Mouse (Mus musculus) stomach, embryonic 15.5 days (tissue): Measurements from ENCODE around the gene Gpx3. TPM values are rescaled to one million over a fixed set of nuclear protein-coding genes. Genes with fewer than 3 reads are reported as not detected.

Source experiments
- ATAC-seq: fragments of 200-750 bp; cut with Nextera tagmentation; 2 replicates; pipeline ENCODE4 v1.8.0; 2017; ENCODE audit warnings: low read depth, moderate number of reproducible peaks, moderate TSS enrichment; ENCODE audit not compliant: insufficient read depth, low FRiP score
- H3K27ac ChIP-seq: fragments of 300-500 bp; sonication (generic); 2 replicates; pipeline ENCODE4 v1.5.1; 2015; ENCODE audit warnings: mild to moderate bottlenecking, inconsistent platforms
- H3K27me3 ChIP-seq: fragments of 300-500 bp; sonication (generic); replicated peaks from 2 replicates; pipeline ENCODE4 v1.6.1; 2015; ENCODE audit warnings: inconsistent platforms
- H3K36me3 ChIP-seq: fragments of 300-500 bp; sonication (generic); 2 replicates; pipeline ENCODE4 v1.6.1; 2015; ENCODE audit warnings: inconsistent platforms
- H3K4me1 ChIP-seq: fragments of 300-500 bp; sonication (generic); 2 replicates; pipeline ENCODE4 v1.6.1; 2015; ENCODE audit warnings: inconsistent platforms
- H3K4me2 ChIP-seq: fragments of 300-500 bp; sonication (generic); 2 replicates; pipeline ENCODE4 v1.6.1; 2015; ENCODE audit warnings: mild to moderate bottlenecking, inconsistent platforms
- H3K4me3 ChIP-seq: fragments of 300-500 bp; sonication (generic); replicated peaks from 2 replicates; pipeline ENCODE4 v1.5.1; 2015; ENCODE audit warnings: inconsistent platforms
- H3K9ac ChIP-seq: fragments of 300-500 bp; sonication (generic); 2 replicates; pipeline ENCODE4 v1.6.1; 2015; ENCODE audit warnings: inconsistent platforms
- H3K9me3 ChIP-seq: fragments of 300-500 bp; sonication (generic); 2 replicates; pipeline ENCODE4 v1.6.1; 2016; ENCODE audit warnings: inconsistent platforms
- WGBS: fragments of 180-500 bp; shearing (Covaris S2); methylation state at CpG from one replicate; pipeline ENCODE4 v1.1.7; 2015; 5-methylcytosine and 5-hydroxymethylcytosine counted together
- polyA plus RNA-seq: library from polyadenylated mRNA; unstranded; fragments of >200 nt; fragmentation: Nextera tagmentation; extraction: Ambion mirVana; gene quantifications from 2 replicates; pipeline ENCODE4 v1.2.1, GENCODE M21; 2015

The Gpx3 gene
- polyA plus RNA-seq, 1 experiment from 2014 or later: 164 TPM

- Histone ChIP-seq H3K4me1 (peaks cover 14% of the 10 kb centered on the region), H3K36me3 (peaks cover 26% of the 10 kb centered on the region), H3K9ac (peak overlapping the region; percentile 93), H3K9me3 (no peaks in the 10 kb centered on the region), H3K27me3 (no peaks in the 10 kb centered on the region), H3K4me3 (peak overlapping the region; percentile 85), H3K27ac (peak overlapping the region; percentile 92), H3K4me2 (peak overlapping the region; percentile 52)
- peak; percentile 49 for ATAC-seq
- WGBS: under 1% methylated on average over 5 of the region's 5 CpGs
Observed at GRCm38 (mm10) chr11:54867049-54867385, 35.2 kb upstream of the Gpx3 start.

- ATAC-seq: no peak
- H3K4me2 ChIP-seq: peak overlapping the region; percentile 52
- H3K4me1 ChIP-seq: peaks cover 14% of the 10 kb centered on the region
- H3K9me3 ChIP-seq: no peaks in the 10 kb centered on the region
- H3K27me3 ChIP-seq: no peaks in the 10 kb centered on the region
- H3K9ac ChIP-seq: no peak overlapping the region
- 80% methylated on average over 3 of the region's 3 CpGs for WGBS
- peak overlapping the region; percentile 85; the same call in 1 of the 2 replicates for H3K4me3 ChIP-seq
- peaks cover 28% of the 10 kb centered on the region for H3K36me3 ChIP-seq
- no peak overlapping the region for H3K27ac ChIP-seq
Observed at GRCm38 (mm10) chr11:54867903-54868434, 34.3 kb upstream of the Gpx3 start.

- no peak for ATAC-seq
- Histone ChIP-seq H3K9ac (no peak overlapping the region), H3K36me3 (peaks cover 28% of the 10 kb centered on the region), H3K4me1 (peaks cover 14% of the 10 kb centered on the region), H3K27me3 (no peaks in the 10 kb centered on the region), H3K27ac (no peak overlapping the region), H3K4me3 (no peak overlapping the region), H3K9me3 (no peaks in the 10 kb centered on the region), H3K4me2 (peak overlapping the region; percentile 52; the same call in 1 of the 2 replicates)
- WGBS: 52% methylated on average over 2 of the region's 2 CpGs
Observed at GRCm38 (mm10) chr11:54868445-54868844, 33.8 kb upstream of the Gpx3 start.

GRCm38 (mm10) chr11:54869318-54869717 is 32.9 kb upstream of the Gpx3 start:
- peaks cover 14% of the 10 kb centered on the region for H3K4me1 ChIP-seq
- H3K27ac ChIP-seq: no peak overlapping the region
- no peak overlapping the region for H3K4me2 ChIP-seq
- H3K4me3 ChIP-seq: no peak overlapping the region
- no peaks in the 10 kb centered on the region for H3K9me3 ChIP-seq
- 82% methylated on average over 3 of the region's 3 CpGs for WGBS
- H3K9ac ChIP-seq: no peak overlapping the region
- peaks cover 34% of the 10 kb centered on the region for H3K36me3 ChIP-seq
- ATAC-seq: no peak
- H3K27me3 ChIP-seq: no peaks in the 10 kb centered on the region

- Histone ChIP-seq H3K4me1 (peaks cover 14% of the 10 kb centered on the region), H3K4me3 (no peak overlapping the region), H3K4me2 (no peak overlapping the region), H3K36me3 (peaks cover 34% of the 10 kb centered on the region), H3K27ac (no peak overlapping the region), H3K9me3 (no peaks in the 10 kb centered on the region), H3K9ac (no peak overlapping the region), H3K27me3 (no peaks in the 10 kb centered on the region)
- no peak for ATAC-seq
- WGBS: 80% methylated on average over 7 of the region's 7 CpGs
Observed at GRCm38 (mm10) chr11:54871831-54872537, 30.3 kb upstream of the Gpx3 start.

- H3K9ac ChIP-seq: no peak overlapping the region
- ATAC-seq: no peak
- WGBS: 83% methylated on average over 5 of the region's 5 CpGs
- no peak overlapping the region for H3K4me3 ChIP-seq
- H3K27ac ChIP-seq: no peak overlapping the region
- 0 out of 2 replicates have a peak, but pooled peaks cover 2% of the 10 kb centered on the region for H3K4me1 ChIP-seq
- H3K36me3 ChIP-seq: peaks cover 18% of the 10 kb centered on the region; the same call in 1 of the 2 replicates
- no peaks in the 10 kb centered on the region for H3K27me3 ChIP-seq
- H3K9me3 ChIP-seq: no peaks in the 10 kb centered on the region
- H3K4me2 ChIP-seq: no peak overlapping the region
Observed at GRCm38 (mm10) chr11:54876031-54876430, 26.2 kb upstream of the Gpx3 start.

GRCm38 (mm10) chr11:54878893-54879292 is 23.4 kb upstream of the Gpx3 start:
- WGBS: 71% methylated on average over 6 of the region's 6 CpGs
- 0 out of 2 replicates have a peak, but pooled peaks cover 5% of the 10 kb centered on the region for H3K36me3 ChIP-seq
- H3K27ac ChIP-seq: no peak overlapping the region
- H3K4me2 ChIP-seq: no peak overlapping the region
- no peaks in the 10 kb centered on the region for H3K27me3 ChIP-seq
- no peaks in the 10 kb centered on the region for H3K9me3 ChIP-seq
- H3K9ac ChIP-seq: no peak overlapping the region
- no peak for ATAC-seq
- peaks cover 3% of the 10 kb centered on the region; the same call in 1 of the 2 replicates for H3K4me1 ChIP-seq
- H3K4me3 ChIP-seq: no peak overlapping the region

- Histone ChIP-seq H3K4me3 (no peak overlapping the region), H3K36me3 (no peaks in the 10 kb centered on the region), H3K27ac (no peak overlapping the region), H3K9me3 (no peaks in the 10 kb centered on the region), H3K9ac (no peak overlapping the region), H3K4me2 (no peak overlapping the region), H3K4me1 (peaks cover 3% of the 10 kb centered on the region; the same call in 1 of the 2 replicates), H3K27me3 (no peaks in the 10 kb centered on the region)
- 19% methylated on average over 4 of the region's 4 CpGs for WGBS
- ATAC-seq: no peak; the same call in 1 of the 2 replicates
Observed at GRCm38 (mm10) chr11:54879434-54879833, 22.8 kb upstream of the Gpx3 start.

- ATAC-seq: no peak
- Histone ChIP-seq H3K36me3 (no peaks in the 10 kb centered on the region), H3K4me3 (no peak overlapping the region), H3K27ac (no peak overlapping the region), H3K9me3 (no peaks in the 10 kb centered on the region), H3K9ac (no peak overlapping the region), H3K4me2 (no peak overlapping the region), H3K4me1 (peaks cover 7% of the 10 kb centered on the region), H3K27me3 (no peaks in the 10 kb centered on the region)
- WGBS: 56% methylated on average over 10 of the region's 10 CpGs
Observed at GRCm38 (mm10) chr11:54879922-54880321, 22.3 kb upstream of the Gpx3 start.

- Histone ChIP-seq H3K36me3 (no peaks in the 10 kb centered on the region), H3K9me3 (no peaks in the 10 kb centered on the region), H3K4me2 (no peak overlapping the region), H3K27ac (0 out of 2 replicates have a peak overlapping the region, but pooled peaks have one; percentile 13), H3K9ac (no peak overlapping the region), H3K4me1 (peaks cover 13% of the 10 kb centered on the region), H3K27me3 (no peaks in the 10 kb centered on the region), H3K4me3 (no peak overlapping the region)
- 16% methylated on average over 2 of the region's 2 CpGs for WGBS
- no peak; the same call in 1 of the 2 replicates for ATAC-seq
Observed at GRCm38 (mm10) chr11:54881051-54881474, 21.2 kb upstream of the Gpx3 start.

- H3K9ac ChIP-seq: no peak overlapping the region
- H3K9me3 ChIP-seq: no peaks in the 10 kb centered on the region
- H3K27me3 ChIP-seq: no peaks in the 10 kb centered on the region
- 39% methylated on average over 8 of the region's 8 CpGs for WGBS
- H3K27ac ChIP-seq: no peak overlapping the region
- no peak for ATAC-seq
- no peak overlapping the region for H3K4me2 ChIP-seq
- no peaks in the 10 kb centered on the region for H3K36me3 ChIP-seq
- H3K4me3 ChIP-seq: no peak overlapping the region
- H3K4me1 ChIP-seq: peaks cover 13% of the 10 kb centered on the region
Observed at GRCm38 (mm10) chr11:54882671-54883070, 19.6 kb upstream of the Gpx3 start.

GRCm38 (mm10) chr11:54884197-54884828 is 17.9 kb upstream of the Gpx3 start:
- no peak overlapping the region for H3K4me2 ChIP-seq
- no peaks in the 10 kb centered on the region for H3K9me3 ChIP-seq
- ATAC-seq: no peak
- no peak overlapping the region for H3K9ac ChIP-seq
- peak overlapping the region; percentile 54 for H3K27ac ChIP-seq
- no peaks in the 10 kb centered on the region for H3K36me3 ChIP-seq
- H3K4me1 ChIP-seq: peaks cover 13% of the 10 kb centered on the region
- H3K4me3 ChIP-seq: no peak overlapping the region
- 72% methylated on average over 5 of the region's 5 CpGs for WGBS
- H3K27me3 ChIP-seq: no peaks in the 10 kb centered on the region
